Mouse (Mus musculus): Measurements from ENCODE around the gene Dnmt1. TPM values are rescaled to one million over a fixed set of nuclear protein-coding genes. Genes with fewer than 3 reads are reported as not detected.

Gene Dnmt1
- polyA plus RNA-seq, 1 experiment from 2014 or later = 35.2 TPM

- peak overlapping the region; percentile 82 to 88; a peak in 3 of 4 replicates for H3K27ac ChIP-seq (replicated peaks in 1 of 2; ENCODE audit: control insufficient read depth in 1 of 2, insufficient read depth in 1 of 2, low read depth in 2 of 2, low read length in 2 of 2)
- peak overlapping the region; percentile 82 to 88 for H3K4me3 ChIP-seq (ENCODE audit: control insufficient read depth in 1 of 2, insufficient read depth in 1 of 2, low read depth in 1 of 2, low read length in 2 of 2)
- H3K4me2 ChIP-seq (ENCODE audit: low read length) = peak overlapping the region; percentile 93
- peaks cover 4 to 13% of the 10 kb centered on the region in 2 experiments; a peak in 3 of 4 replicates for H3K4me1 ChIP-seq (ENCODE audit: control insufficient read depth in 2 of 2, insufficient read depth in 2 of 2, low read length in 2 of 2)
- ATAC-seq (ENCODE audit: insufficient number of reproducible peaks, insufficient read depth, low FRiP score, low read depth) = peak; percentile 20; the same call in 1 of the 2 replicates
- 9% methylated on average over 14 of the region's 14 CpGs for WGBS
- no peaks in the 10 kb centered on the region for H3K36me3 ChIP-seq (ENCODE audit: control insufficient read depth, insufficient read depth, low read length)
- H3K9me3 ChIP-seq (ENCODE audit: control insufficient read depth, low read length) = no peaks in the 10 kb centered on the region
- H3K9ac ChIP-seq (ENCODE audit: low read length) = peak overlapping the region; percentile 88
- no peaks in the 10 kb centered on the region for H3K27me3 ChIP-seq (ENCODE audit: control insufficient read depth, insufficient read depth, low read length)
These were observed 8.2 kb downstream of the Dnmt1 start for GRCm38 (mm10) chr9:20951441-20951840.

- peaks cover 4 to 13% of the 10 kb centered on the region in 2 experiments; a peak in 3 of 4 replicates for H3K4me1 ChIP-seq (ENCODE audit: control insufficient read depth in 2 of 2, insufficient read depth in 2 of 2, low read length in 2 of 2)
- no peak overlapping the region for H3K27ac ChIP-seq (replicated peaks in 1 of 2; ENCODE audit: control insufficient read depth in 1 of 2, insufficient read depth in 1 of 2, low read depth in 2 of 2, low read length in 2 of 2)
- no peaks in the 10 kb centered on the region for H3K36me3 ChIP-seq (ENCODE audit: control insufficient read depth, insufficient read depth, low read length)
- no peak for ATAC-seq (ENCODE audit: insufficient number of reproducible peaks, insufficient read depth, low FRiP score, low read depth)
- 0 out of 4 replicates have a peak overlapping the region, but pooled peaks of 1 of the 2 experiments have one; percentile 1 for H3K4me3 ChIP-seq (ENCODE audit: control insufficient read depth in 1 of 2, insufficient read depth in 1 of 2, low read depth in 1 of 2, low read length in 2 of 2)
- H3K9me3 ChIP-seq (ENCODE audit: control insufficient read depth, low read length) = no peaks in the 10 kb centered on the region
- H3K27me3 ChIP-seq (ENCODE audit: control insufficient read depth, insufficient read depth, low read length) = no peaks in the 10 kb centered on the region
- H3K4me2 ChIP-seq (ENCODE audit: low read length) = no peak overlapping the region
- peak overlapping the region; percentile 11; the same call in 1 of the 2 replicates for H3K9ac ChIP-seq (ENCODE audit: low read length)
These were observed 9.3 kb downstream of the Dnmt1 start for GRCm38 (mm10) chr9:20950419-20950818.

- H3K4me2 ChIP-seq (ENCODE audit: low read length) = no peak overlapping the region
- peaks cover 11% of the 10 kb centered on the region for H3K36me3 ChIP-seq (ENCODE audit: control insufficient read depth, insufficient read depth, low read length)
- no peak overlapping the region for H3K27ac ChIP-seq (replicated peaks in 1 of 2; ENCODE audit: control insufficient read depth in 1 of 2, insufficient read depth in 1 of 2, low read depth in 2 of 2, low read length in 2 of 2)
- no peaks in the 10 kb centered on the region for H3K27me3 ChIP-seq (ENCODE audit: control insufficient read depth, insufficient read depth, low read length)
- ATAC-seq (ENCODE audit: insufficient number of reproducible peaks, insufficient read depth, low FRiP score, low read depth) = no peak
- no peak overlapping the region for H3K4me3 ChIP-seq (ENCODE audit: control insufficient read depth in 1 of 2, insufficient read depth in 1 of 2, low read depth in 1 of 2, low read length in 2 of 2)
- 72% methylated on average over 16 of the region's 16 CpGs for WGBS
- H3K4me1 ChIP-seq (ENCODE audit: control insufficient read depth in 2 of 2, insufficient read depth in 2 of 2, low read length in 2 of 2) = peaks cover 2 to 3% of the 10 kb centered on the region in 2 experiments; a peak in 3 of 4 replicates
- H3K9me3 ChIP-seq (ENCODE audit: control insufficient read depth, low read length) = no peaks in the 10 kb centered on the region
- no peak overlapping the region for H3K9ac ChIP-seq (ENCODE audit: low read length)
These were observed 13.4 kb downstream of the Dnmt1 start for GRCm38 (mm10) chr9:20946066-20946880.

GRCm38 (mm10) chr9:20944697-20945370 is 14.9 kb downstream of the Dnmt1 start:
- Histone ChIP-seq H3K9me3 (ENCODE audit: control insufficient read depth, low read length) (no peaks in the 10 kb centered on the region), H3K9ac (ENCODE audit: low read length) (no peak overlapping the region), H3K4me3 (ENCODE audit: control insufficient read depth in 1 of 2, insufficient read depth in 1 of 2, low read depth in 1 of 2, low read length in 2 of 2) (no peak overlapping the region), H3K4me2 (ENCODE audit: low read length) (no peak overlapping the region), H3K36me3 (ENCODE audit: control insufficient read depth, insufficient read depth, low read length) (peaks cover 26% of the 10 kb centered on the region), H3K4me1 (ENCODE audit: control insufficient read depth in 2 of 2, insufficient read depth in 2 of 2, low read length in 2 of 2) (peaks cover 0 to 2% of the 10 kb centered on the region in 2 experiments; a peak in 2 of 4 replicates), H3K27ac (replicated peaks in 1 of 2; ENCODE audit: control insufficient read depth in 1 of 2, insufficient read depth in 1 of 2, low read depth in 2 of 2, low read length in 2 of 2) (no peak overlapping the region), H3K27me3 (ENCODE audit: control insufficient read depth, insufficient read depth, low read length) (no peaks in the 10 kb centered on the region)
- no peak for ATAC-seq (ENCODE audit: insufficient number of reproducible peaks, insufficient read depth, low FRiP score, low read depth)
- WGBS = 63% methylated on average over 4 of the region's 4 CpGs

- Histone ChIP-seq H3K4me3 (ENCODE audit: control insufficient read depth in 1 of 2, insufficient read depth in 1 of 2, low read depth in 1 of 2, low read length in 2 of 2) (no peak overlapping the region), H3K4me1 (ENCODE audit: control insufficient read depth in 2 of 2, insufficient read depth in 2 of 2, low read length in 2 of 2) (peaks cover 0 to 2% of the 10 kb centered on the region in 2 experiments; a peak in 1 of 4 replicates), H3K27me3 (ENCODE audit: control insufficient read depth, insufficient read depth, low read length) (no peaks in the 10 kb centered on the region), H3K4me2 (ENCODE audit: low read length) (no peak overlapping the region), H3K36me3 (ENCODE audit: control insufficient read depth, insufficient read depth, low read length) (peaks cover 35% of the 10 kb centered on the region), H3K9me3 (ENCODE audit: control insufficient read depth, low read length) (no peaks in the 10 kb centered on the region), H3K9ac (ENCODE audit: low read length) (peak overlapping the region; percentile 38; the same call in 1 of the 2 replicates), H3K27ac (replicated peaks in 1 of 2; ENCODE audit: control insufficient read depth in 1 of 2, insufficient read depth in 1 of 2, low read depth in 2 of 2, low read length in 2 of 2) (no peak overlapping the region)
- ATAC-seq (ENCODE audit: insufficient number of reproducible peaks, insufficient read depth, low FRiP score, low read depth) = no peak
- WGBS = 40% methylated on average over 2 of the region's 2 CpGs
These were observed 15.8 kb downstream of the Dnmt1 start for GRCm38 (mm10) chr9:20943911-20944310.

- Histone ChIP-seq H3K4me1 (ENCODE audit: control insufficient read depth in 2 of 2, insufficient read depth in 2 of 2, low read length in 2 of 2) (peaks cover 0 to 2% of the 10 kb centered on the region in 2 experiments; a peak in 1 of 4 replicates), H3K4me3 (ENCODE audit: control insufficient read depth in 1 of 2, insufficient read depth in 1 of 2, low read depth in 1 of 2, low read length in 2 of 2) (no peak overlapping the region), H3K36me3 (ENCODE audit: control insufficient read depth, insufficient read depth, low read length) (peaks cover 40% of the 10 kb centered on the region), H3K9ac (ENCODE audit: low read length) (peak overlapping the region; percentile 38; the same call in 1 of the 2 replicates), H3K9me3 (ENCODE audit: control insufficient read depth, low read length) (no peaks in the 10 kb centered on the region), H3K4me2 (ENCODE audit: low read length) (no peak overlapping the region), H3K27me3 (ENCODE audit: control insufficient read depth, insufficient read depth, low read length) (no peaks in the 10 kb centered on the region), H3K27ac (replicated peaks in 1 of 2; ENCODE audit: control insufficient read depth in 1 of 2, insufficient read depth in 1 of 2, low read depth in 2 of 2, low read length in 2 of 2) (no peak overlapping the region)
- ATAC-seq (ENCODE audit: insufficient number of reproducible peaks, insufficient read depth, low FRiP score, low read depth) = 0 out of 2 replicates have a peak, but pooled peaks have one; percentile 33
- WGBS = 73% methylated on average over 7 of the region's 7 CpGs
These were observed 16.3 kb downstream of the Dnmt1 start for GRCm38 (mm10) chr9:20943396-20943795.

GRCm38 (mm10) chr9:20923258-20923657 is 36.4 kb downstream of the Dnmt1 start:
- Histone ChIP-seq H3K4me2 (ENCODE audit: low read length) (no peak overlapping the region), H3K27me3 (ENCODE audit: control insufficient read depth, insufficient read depth, low read length) (no peaks in the 10 kb centered on the region), H3K27ac (replicated peaks in 1 of 2; ENCODE audit: control insufficient read depth in 1 of 2, insufficient read depth in 1 of 2, low read depth in 2 of 2, low read length in 2 of 2) (no peak overlapping the region), H3K9me3 (ENCODE audit: control insufficient read depth, low read length) (no peaks in the 10 kb centered on the region), H3K4me3 (ENCODE audit: control insufficient read depth in 1 of 2, insufficient read depth in 1 of 2, low read depth in 1 of 2, low read length in 2 of 2) (no peak overlapping the region), H3K36me3 (ENCODE audit: control insufficient read depth, insufficient read depth, low read length) (peaks cover 100% of the 10 kb centered on the region), H3K4me1 (ENCODE audit: control insufficient read depth in 2 of 2, insufficient read depth in 2 of 2, low read length in 2 of 2) (no peaks in the 10 kb centered on the region), H3K9ac (ENCODE audit: low read length) (no peak overlapping the region)
- 95% methylated on average over 3 of the region's 3 CpGs for WGBS
- no peak for ATAC-seq (ENCODE audit: insufficient number of reproducible peaks, insufficient read depth, low FRiP score, low read depth)

Data from heart, embryonic 14.5 days (tissue).